Mouse (Mus musculus): ENCODE measurements around the gene Gpc6.

Gene Gpc6

DNA sequence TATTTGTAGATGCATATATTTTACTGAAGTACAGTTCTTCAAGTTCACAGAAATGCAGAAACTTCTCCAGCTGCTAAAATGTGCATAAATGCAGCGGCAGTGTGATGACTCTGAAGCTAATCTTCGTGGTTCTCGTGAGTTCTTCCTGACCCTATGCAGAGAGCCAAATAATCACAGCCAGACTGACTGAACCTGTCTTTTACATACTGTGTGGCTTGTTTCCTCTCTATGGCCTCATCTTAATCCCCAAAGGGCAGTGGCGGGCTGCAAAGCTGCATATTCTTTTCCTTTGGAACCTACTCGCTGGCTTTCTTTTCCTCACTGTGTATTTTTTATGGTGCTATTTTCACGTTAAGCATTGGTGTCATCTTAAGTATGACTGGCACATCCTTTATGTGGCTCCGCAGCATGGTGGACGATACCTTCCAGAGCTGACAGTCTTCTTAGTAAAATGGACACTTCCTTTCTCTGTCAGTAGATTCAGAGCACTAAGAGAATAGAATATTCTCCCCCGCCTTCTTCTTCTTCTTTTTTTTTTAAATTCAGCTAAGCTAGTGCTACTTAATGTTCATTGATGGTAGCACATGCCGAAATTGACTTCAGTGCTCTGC lies 775.7 kb downstream of the Gpc6 start:
- DNase-seq (ENCODE audit: low read depth, low spot score) = no peak

DNA sequence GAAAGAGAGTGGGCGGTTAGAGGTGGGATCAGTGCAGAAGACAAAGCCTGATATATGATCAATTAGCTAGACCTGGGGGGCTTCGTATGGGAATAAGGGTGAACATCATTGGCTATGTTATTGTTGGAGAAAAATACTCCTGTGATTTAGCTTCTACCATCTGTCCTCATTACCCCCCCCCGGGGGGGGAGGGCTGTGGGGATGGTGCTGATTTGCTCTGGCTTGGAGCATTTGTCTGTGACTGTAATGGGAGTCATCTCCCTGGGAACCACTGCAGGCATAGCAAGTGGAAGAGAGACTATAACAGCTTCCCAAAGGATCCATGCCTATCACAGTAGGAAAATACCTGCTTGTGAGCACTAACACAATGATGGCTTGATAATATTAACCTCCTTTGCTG lies 783.7 kb downstream of the Gpc6 start:
- DNase-seq (ENCODE audit: low read depth, low spot score) = no peak

DNA sequence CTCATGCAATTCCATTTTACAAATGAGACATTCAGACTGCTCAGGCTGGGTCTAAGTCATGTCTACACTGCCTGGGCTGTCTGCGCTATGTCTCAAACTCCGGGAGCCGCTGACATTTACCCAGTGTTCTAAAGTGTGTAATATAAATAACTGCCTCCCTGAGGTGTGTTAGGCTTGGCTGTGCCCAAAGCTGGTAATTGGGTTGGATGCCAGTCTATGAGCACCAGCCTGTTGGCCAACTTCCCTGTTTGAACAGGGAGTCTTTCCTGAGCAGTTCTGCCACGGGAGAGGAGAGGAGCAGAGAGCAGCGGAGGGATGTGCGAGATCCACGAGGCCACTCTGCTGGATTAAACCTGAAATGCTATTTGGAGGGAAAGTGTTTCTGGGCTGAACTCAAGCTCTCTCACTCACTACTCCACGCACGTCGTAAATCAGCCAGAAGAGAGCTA lies 785.4 kb downstream of the Gpc6 start:
- no peak for DNase-seq (ENCODE audit: low read depth, low spot score)

DNA sequence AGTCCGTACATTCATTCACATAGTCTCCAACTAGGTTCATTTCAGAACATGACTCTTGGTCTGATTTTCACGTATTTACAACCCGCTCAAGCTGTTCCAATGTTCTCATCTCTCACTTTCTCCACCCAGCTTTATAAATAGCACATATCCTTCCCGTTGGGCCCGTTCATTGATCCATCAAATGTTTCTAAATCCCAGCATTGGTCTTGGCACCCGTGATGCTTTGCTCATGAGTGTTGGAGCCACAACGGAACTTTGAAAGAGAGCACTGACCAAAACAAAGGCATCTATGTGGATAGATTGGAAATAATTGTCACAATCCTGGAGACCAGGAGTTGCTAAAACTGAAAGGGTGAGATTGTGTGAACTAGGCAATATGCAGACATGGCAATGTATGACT lies 787.2 kb downstream of the Gpc6 start:
- no peak for DNase-seq (ENCODE audit: low read depth, low spot score)

DNA sequence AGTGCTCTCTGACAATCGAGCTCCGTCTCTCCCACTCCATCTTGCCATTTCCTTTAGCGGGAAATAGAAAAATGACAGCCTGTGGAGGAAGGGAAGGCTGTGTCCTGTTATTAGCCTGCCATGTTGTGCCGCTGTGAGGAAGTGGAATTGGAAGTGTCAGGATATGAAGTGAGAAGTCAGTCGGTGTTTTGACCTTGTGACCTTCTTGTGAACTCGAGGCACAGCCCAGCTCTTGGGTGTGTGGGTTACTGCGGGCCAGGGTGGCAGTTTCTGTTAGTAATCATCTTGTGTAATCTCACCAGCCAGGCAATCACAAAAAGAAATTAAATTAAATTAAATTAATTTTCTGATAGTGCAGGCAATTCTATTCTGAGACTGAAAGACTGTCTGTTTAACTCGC lies 789.0 kb downstream of the Gpc6 start:
- no peak for DNase-seq (ENCODE audit: low read depth, low spot score)

DNA sequence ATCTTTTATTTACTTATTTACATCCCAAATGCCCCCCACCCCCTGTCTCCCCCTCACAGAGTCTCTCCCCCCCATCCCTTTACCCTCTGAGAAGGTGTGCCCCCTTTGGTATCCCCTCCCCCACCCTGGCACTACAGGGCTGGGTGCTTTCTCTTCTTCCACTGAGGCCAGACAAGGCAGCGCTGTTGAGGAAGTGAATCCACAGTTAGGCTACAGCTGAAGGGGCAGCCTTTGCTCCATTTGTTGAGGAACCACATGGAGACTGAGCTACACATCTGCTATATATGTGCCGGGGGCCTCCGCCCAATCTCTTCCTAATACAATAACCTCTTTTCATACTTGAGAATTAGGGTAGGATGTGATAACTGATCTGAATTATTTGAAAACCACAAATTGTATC lies 791.2 kb downstream of the Gpc6 start:
- no peak for DNase-seq (ENCODE audit: low read depth, low spot score)

DNA sequence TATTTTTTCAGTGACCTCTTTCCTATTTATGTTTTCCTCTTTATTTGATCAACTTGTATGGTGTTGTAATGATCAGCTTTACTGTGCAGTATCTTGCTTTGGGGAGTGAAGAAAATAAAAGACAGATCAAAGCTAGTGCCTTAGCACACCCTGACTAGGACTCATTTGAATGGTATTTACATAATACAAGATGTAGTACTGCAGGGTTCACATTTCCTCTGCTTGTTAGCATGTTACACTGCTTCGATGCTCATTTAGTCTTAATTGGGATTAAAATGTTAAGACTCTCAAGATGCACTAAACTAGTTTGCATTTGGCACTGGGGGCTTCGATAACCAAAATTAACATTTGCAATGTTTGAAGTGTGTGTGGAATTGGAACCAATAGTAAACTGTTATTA lies 803.6 kb downstream of the Gpc6 start:
- no peak for DNase-seq (ENCODE audit: low read depth, low spot score)

DNA sequence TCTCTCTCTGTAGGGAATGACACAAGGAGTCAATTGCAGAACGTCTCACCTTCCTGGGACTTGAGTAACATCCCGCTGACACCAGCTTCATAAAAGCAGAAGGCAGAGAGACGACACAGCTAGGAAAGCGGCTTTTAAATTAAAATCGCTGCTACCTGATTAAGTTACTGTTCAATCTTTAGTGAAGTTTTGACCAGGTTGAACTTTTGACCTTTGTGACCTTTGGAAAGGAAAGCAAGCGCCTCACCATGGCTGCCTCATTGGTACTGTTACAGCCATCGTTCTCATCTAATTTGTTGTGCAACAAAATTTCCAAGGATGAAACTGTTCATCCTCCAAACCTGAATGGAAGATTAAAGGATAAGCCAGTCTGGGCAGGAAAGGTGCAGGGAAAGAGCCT lies 830.1 kb downstream of the Gpc6 start:
- DNase-seq (ENCODE audit: low read depth, low spot score) = no peak

DNA sequence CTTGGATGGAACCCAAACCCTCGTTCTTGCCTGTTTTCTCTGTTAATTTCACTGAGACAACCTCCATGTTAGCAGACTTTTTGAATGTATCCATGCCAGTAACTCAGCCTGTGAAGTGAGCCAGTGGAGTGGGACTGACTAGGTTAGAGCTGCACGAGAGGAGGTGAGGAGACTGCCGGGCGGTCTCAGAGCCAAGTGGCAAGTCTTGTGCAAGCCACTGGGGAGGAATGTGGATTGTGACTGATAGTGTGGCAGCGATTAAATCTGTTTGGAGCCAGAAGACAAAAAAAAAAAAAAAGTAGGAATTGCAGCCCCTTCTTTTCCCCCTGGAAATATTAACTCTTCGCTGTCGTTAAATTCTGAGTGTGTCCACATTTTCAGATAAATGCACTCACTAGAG lies 831.4 kb downstream of the Gpc6 start:
- no peak for DNase-seq (ENCODE audit: low read depth, low spot score)

DNA sequence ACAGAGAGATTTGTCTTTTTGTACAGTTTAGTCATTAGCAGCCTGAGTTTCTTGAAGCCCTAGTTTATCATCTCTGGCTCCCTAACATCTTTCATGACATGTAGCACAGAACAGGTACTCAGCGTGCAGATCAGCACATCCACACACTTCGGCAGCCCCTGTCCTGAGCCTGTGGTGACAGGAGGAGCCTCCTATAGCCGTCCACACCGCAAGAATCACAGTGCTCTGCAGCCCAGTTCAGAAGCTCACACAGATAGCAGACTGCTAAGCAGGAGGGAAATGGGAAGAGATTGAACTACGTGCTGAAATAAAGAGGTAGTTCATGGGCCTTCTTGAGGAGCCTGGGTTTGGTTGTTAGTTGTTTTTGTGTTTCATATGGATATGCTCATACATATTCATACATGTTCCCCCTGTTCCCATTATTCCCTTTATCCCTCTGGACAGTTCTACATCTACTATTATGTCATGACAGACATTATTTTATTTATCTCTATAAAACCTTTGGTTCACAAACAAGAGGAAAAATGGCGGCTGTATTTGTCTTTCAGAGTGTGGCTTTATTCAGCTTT lies 832.8 kb downstream of the Gpc6 start:
- no peak for DNase-seq (ENCODE audit: low read depth, low spot score)

DNA sequence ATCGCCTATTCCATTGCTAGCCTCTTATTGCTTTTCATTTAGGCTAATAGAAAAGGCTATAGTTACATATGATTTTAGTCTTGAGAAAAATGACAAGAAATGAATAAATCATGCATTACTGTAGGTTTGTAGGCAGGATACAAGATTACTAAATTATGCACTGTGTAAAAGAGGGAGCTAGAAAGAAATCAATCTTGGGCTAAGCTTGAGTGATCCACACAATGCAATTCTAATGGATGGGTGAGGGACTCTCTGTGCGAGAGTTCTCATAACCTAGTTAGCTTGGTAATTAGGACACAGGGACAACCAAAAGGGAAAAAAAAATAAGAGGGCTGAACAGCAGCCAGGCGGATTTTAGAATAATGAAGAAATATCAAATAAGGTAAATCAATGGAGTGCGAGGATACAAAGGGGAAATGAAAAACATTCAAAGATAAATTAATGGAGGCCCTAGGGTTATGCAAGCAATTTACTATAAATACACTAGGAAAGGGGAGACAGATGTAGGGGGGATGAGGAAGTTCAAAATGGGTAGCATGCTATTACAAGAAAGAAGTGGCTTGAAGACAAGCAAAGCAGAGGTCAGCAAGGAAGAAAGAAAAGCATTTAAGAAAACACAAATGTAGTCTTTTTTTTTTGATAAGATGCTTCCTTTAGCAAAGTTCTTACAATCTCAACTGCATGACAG lies 835.9 kb downstream of the Gpc6 start:
- no peak for DNase-seq (ENCODE audit: low read depth, low spot score)

DNA sequence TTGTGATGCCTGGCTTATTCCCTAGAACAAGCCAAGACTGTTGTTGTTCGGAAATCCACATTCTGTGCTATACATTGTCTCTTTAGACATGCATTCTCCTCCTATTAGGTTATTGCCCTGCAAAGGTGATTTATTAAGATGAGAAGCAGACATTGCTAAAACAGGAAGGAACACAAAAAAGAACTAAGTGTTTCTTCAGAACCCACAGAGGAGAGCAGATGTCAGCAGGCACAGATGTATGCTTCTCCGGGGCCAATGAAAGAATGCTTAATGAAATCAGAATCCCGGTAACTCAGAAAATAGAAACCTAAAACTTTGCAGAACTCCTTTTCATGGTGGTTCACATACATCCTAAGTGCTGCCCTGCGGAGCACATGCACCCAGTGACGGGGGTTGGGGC lies 837.8 kb downstream of the Gpc6 start:
- DNase-seq (ENCODE audit: low read depth, low spot score) = no peak

DNA sequence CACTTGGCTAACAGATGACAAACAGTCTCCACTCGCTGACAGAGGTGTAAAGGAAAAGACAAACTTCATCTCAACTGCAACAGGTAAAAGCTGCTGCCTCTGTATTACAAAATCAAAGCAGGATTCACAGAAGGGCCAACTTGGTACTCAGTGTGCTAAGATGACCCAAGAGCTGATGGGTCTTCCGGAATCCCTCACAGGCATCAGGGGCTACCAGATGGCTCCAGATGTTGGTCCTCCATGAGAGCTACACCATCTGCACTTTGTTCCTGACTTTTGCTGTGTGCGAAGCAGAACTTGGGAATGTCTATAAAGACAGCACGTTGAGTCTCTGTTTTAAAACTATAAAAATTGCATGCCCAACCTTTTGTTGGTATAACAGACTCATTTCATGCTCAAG lies 842.7 kb downstream of the Gpc6 start:
- no peak for DNase-seq (ENCODE audit: low read depth, low spot score)

DNA sequence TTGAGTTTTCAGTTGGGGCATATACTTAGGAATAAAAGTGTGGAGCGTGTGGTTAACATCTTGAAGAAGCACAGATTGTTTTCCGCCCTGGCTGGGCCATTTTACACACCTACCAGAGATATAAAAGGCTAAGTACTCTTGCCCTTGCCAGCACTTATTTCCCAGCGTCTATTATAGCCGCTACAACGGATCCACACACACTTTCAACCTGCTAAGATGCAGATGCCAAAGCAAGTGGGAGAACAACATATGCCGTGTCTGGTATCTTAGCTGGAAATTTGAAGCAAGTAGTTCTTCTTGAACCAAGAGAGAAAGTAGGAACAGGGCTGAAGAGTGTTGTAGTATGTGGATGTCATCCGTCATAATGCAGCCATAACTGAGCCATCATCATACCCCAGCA lies 843.6 kb downstream of the Gpc6 start:
- DNase-seq (ENCODE audit: low read depth, low spot score) = no peak

DNA sequence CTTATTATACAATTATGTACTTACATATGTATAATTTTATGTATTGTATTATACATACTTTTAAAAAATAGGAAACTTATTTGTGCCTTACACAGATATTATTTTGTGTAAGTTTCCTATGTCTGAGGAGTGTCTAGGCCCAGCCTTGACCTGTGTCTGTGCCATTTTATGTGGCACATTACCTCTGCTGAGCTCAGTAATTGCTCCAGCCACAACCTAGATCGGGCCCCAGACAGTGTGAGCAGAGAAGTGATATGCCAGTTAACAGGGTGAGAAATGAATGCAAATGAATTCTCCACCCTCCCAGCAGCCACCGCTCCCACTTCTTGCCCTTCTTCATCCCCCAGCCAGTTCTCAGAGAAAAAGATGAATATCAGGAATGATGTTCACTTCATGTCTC lies 848.3 kb downstream of the Gpc6 start:
- DNase-seq (ENCODE audit: low read depth, low spot score) = no peak

DNA sequence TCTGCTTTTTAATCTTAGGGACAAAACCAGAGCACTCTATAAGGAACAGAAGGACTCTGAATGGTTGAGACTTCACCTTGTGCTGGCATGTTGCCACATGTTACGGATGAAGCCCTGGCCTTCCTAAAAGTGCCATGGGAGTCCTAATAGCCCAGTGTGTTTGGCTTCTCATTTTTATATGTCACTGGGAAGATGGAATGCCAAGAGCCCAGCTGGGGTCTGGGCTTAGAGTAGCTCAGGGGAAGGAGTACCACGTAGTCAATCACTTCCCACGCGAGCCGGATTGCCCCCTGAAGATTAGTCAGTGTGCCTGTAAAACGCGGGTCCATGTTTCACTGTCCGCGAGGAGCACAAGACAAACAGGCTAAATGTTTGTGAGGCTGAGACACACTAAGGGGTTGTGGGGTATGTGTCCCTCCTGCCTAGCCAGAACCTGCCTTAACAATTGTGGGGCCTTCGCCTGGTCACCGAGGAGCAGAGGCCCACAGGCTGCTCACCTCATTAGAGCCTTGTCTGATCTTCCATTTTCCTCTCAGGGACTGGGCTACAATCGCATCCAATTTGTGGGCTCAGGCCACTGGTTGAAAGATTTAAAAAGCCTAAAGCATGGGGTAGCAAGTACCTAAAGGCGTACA lies 852.9 kb downstream of the Gpc6 start:
- no peak for DNase-seq (ENCODE audit: low read depth, low spot score)

DNA sequence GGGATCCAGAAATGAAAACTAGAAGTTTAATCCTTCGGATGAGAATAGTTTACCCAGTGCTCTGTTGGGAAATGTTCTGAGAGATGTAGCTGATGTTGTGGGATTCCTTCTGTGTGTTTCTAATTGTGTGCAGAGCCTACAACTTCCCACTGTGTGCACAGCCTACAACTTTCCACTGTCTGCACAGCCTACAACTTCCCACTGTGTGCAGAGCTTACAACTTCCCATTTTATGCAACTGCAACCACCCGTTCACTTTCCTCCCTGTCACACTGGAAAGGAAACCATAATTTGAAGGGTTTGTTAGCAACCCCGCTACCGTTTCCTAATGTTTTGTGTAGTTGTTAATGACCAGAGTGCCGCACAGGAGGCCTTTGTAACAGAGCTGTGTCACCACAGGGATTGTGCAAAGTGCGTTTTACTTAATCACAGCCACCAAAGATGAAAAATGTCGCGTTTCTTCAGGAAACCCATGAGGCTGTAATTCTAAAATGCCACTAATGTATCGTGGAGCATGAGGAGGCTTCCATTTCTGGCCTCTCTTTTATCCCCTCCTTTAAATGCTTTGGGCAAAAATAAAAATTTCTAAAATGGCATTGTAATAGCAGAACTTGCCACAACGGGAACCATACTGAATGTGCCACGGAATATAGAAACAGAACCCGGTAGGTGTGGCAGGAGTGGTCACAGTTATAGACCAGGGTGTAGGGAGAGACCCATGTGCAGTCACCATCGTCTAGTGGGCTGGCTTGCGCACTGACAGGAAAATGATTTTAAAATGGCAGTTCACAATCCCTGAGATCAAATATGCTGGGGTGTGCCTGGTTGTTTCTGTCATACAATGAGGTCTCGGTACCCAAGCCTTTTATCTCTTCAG lies 853.7 kb downstream of the Gpc6 start:
- no peak for DNase-seq (ENCODE audit: low read depth, low spot score)

DNA sequence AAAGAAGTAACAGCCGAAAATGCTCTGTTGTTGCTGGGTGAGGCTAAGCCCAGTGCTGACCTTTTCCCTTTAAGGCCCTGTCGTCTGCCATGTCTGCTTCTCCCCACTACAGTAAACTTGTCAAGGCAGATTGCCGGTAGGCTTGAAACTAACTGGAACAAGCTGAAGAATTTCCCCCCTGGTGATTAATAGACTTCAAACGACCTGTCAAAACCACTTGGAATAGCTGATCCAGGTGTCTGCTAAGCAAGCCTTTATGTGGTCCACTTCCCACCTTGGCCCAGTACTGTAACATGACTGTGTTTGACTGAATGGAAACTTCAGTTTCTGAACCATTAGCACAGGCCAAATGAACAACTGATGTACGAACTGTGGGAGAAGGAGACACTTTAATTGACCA lies 856.6 kb downstream of the Gpc6 start:
- DNase-seq (ENCODE audit: low read depth, low spot score) = no peak

DNA sequence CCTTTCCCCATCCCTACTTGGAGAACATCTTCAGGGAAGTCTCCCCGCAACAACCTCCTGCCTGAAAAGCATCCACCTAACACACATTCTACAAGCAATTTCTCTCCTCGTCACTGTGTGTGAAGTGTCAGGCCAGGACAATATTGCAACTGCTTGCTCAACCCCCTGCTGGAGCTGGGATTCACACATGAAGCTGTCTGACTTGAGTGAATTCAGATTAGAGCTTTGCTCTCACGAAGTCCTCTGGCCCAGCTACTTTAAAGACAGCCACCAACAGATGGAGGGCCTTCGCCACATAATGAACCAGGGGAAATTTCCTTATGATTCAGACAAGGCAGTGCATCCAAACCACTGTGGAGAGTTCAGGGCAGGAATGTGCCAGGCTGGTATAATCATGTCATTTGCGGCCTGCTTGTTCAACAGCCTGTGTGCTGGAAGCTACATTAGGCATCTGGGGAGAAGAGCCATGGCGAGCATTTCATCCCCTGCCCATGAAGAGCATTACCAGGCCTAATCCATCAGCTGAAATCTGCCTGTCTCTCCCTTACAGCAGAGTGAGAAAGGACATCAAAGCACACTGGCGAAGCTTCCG lies 858.7 kb downstream of the Gpc6 start:
- no peak for DNase-seq (ENCODE audit: low read depth, low spot score)

DNA sequence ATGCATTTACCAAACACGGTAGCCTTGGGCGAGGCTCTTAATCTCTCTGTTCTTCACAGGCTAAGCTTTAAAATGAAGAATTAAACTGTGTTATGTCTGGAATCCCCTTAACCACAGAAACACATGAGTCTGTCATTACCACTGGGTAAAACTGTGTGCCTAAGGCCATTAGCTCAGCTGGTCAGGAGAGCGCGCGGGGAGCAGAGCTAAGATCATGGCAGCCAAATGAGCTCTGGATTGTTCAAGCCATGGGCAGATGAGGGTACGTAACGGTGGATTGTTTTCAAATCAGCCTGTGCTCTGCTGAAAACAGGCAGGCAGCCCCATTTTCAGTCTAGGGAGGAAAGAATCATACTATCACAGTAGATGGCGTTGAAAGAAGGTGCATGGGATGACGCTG lies 859.8 kb downstream of the Gpc6 start:
- DNase-seq (ENCODE audit: low read depth, low spot score) = no peak

DNA sequence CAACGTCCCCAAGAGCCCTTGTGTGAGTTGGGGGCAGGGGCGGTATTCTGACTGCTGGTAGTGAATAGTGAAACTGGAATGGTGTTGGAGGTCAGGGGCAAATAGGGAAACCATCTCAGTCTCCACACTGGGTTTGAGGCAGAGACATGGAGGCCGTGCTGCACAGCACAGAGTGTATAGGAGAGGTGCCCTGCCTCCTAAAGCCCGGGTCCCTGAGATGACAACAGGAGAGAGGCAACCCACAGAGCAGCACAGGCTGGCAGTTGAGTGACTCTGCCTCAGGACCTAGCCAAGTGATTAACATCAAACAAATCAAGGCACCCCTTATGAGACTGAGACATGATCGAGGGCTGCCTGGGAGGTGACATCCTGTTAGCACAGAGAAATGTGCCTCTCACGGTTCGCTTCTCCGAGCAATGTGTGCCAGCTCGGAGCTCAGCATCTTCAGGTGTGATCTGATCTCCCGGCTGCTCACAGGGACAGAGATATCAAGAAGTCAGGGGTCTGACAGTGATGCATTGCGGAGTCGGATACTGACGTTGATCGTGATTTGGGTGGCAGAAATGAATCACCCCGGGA lies 860.5 kb downstream of the Gpc6 start:
- no peak for DNase-seq (ENCODE audit: low read depth, low spot score)

Measured in 3T3-L1 (cell line).